Mouse (Mus musculus): ENCODE measurements around the gene Slc2a12. TPM values are rescaled to one million over a fixed set of nuclear protein-coding genes. Genes with fewer than 3 reads are reported as not detected.

Slc2a12 gene
- polyA plus RNA-seq, 1 experiment from 2014 or later, result 3.2 TPM

DNA sequence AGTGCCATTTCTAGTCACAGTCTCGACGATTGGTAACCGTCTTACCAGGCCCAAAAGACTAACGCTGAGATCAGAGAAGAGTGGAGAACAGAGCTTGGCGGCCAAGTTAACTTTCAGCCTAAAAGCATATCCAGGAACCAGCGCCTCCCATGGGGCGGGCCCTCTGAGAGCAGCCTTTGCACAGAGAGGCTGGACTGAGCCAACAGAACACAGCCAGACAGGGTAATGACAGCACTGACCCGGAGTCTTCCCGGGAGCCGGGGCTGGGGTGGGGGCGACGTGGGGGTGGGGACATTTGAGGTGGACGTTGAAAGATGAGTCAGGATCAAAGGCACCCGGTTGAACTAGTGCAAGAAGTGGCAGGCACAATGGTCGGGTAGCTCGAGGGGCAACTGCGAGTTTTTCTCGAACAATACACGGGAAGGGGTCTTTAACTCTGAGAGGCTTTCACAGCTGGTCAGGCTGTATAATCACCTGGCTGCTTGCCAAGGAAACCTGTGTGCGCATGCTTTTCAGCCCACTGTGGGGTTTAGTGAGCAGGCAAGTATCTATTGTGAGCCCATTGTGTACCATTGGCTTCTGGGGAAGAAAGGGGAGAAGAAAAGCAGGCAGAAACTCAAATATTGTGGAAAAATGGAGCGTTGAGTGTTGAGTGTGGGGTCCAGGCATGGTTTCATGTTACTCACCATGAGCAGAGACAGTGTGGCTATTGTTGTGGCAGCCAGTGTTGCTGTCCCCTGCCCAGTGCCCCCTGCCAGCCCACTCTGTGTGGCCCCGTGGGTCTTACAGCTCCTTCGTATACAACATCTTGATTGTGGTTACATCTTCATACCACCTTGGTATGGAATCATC is 13.9 kb downstream of the Slc2a12 start:
- ATAC-seq (no peak; the same call in 1 of the 2 replicates), DNase-seq (ENCODE audit: low spot score) (no peak)
- H3K4me2 ChIP-seq (replicated peaks; ENCODE audit: low read depth, low read length), result peak overlapping the region; percentile 36; the same call in 1 of the 2 replicates
- no peaks in the 10 kb centered on the region for H3K9me3 ChIP-seq (ENCODE audit: low read length)
- 0 out of 2 replicates have a peak, but pooled peaks cover 2% of the 10 kb centered on the region for H3K4me1 ChIP-seq (ENCODE audit: insufficient read depth, low read depth, low read length)
- H3K4me3 ChIP-seq (ENCODE audit: low read depth, low read length), result no peak overlapping the region
- no peak overlapping the region for H3K9ac ChIP-seq (replicated peaks; ENCODE audit: low read depth)
- H3K27me3 ChIP-seq (replicated peaks; ENCODE audit: insufficient read depth, low read length), result no peaks in the 10 kb centered on the region
- H3K36me3 ChIP-seq (ENCODE audit: insufficient read depth, low read length), result no peaks in the 10 kb centered on the region
- no peak for TF ChIP-seq CTCF (IDR thresholded peaks at IDR 0.05)
- no peak for TF ChIP-seq EP300 (IDR thresholded peaks at IDR 0.05)
- H3K27ac ChIP-seq (ENCODE audit: low read length), result no peak overlapping the region
- 24% methylated on average over 23 of the region's 23 CpGs for WGBS

DNA sequence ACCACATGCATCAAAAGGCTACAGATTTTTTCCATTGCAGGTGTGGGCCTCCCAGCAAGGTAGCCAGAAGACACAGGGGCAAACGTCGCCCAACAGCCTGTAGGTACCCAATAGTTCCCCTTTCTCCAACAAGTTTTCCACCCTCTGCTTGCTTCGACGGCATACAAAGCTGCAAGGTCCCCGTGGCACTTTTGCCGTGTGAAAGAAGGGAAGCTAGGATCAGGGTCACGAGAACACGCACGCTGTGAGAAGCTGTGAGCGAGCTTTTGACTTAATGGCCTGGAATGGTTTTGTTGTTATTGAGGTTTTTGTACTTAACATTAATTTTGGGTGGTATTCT is 14.5 kb downstream of the Slc2a12 start:
- H3K27me3 ChIP-seq (replicated peaks; ENCODE audit: insufficient read depth, low read length), result no peaks in the 10 kb centered on the region
- ATAC-seq (no peak), DNase-seq (ENCODE audit: low spot score) (no peak)
- H3K4me1 ChIP-seq (ENCODE audit: insufficient read depth, low read depth, low read length), result 0 out of 2 replicates have a peak, but pooled peaks cover 2% of the 10 kb centered on the region
- no peak overlapping the region for H3K4me3 ChIP-seq (ENCODE audit: low read depth, low read length)
- TF ChIP-seq CTCF (IDR thresholded peaks at IDR 0.05), result no peak
- no peak for TF ChIP-seq EP300 (IDR thresholded peaks at IDR 0.05)
- no peak overlapping the region for H3K27ac ChIP-seq (ENCODE audit: low read length)
- H3K4me2 ChIP-seq (replicated peaks; ENCODE audit: low read depth, low read length), result no peak overlapping the region
- WGBS, result 82% methylated on average over 10 of the region's 10 CpGs
- H3K36me3 ChIP-seq (ENCODE audit: insufficient read depth, low read length), result no peaks in the 10 kb centered on the region
- H3K9ac ChIP-seq (replicated peaks; ENCODE audit: low read depth), result no peak overlapping the region
- no peaks in the 10 kb centered on the region for H3K9me3 ChIP-seq (ENCODE audit: low read length)

DNA sequence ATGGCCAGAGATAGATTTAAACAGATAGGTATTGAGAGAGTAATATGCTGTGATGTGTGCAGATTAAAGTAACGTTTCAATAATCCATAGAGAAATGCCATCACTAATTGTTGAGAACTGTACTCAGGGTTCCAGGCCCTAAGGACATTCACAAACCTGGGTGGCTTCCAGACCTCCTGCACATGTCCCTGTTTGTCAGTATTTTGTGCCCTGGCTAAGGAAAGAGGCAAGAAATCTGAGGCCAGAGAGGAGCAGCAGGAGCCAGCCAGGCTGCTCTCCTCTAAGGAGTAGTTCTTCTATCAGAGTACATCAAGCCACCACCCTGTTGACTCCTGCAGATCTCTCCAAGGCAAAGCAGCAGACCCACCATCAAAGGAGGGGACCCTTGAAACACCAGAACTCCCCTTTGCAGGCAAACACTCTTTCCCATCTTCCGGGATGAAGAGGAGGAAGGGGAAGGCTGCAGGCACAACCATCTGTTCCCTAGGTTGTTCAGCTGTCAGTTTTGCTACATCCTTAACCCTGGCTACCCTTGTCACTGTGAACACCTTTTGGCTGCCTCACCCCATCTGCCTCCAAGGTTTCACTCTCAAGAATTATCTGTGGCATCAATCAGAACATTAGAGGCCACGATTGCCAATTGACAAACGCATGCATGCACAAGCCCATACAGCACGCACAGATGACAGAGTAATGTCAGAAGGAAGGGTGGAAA is 15.6 kb downstream of the Slc2a12 start:
- TF ChIP-seq EP300 (IDR thresholded peaks at IDR 0.05), result no peak
- TF ChIP-seq CTCF (IDR thresholded peaks at IDR 0.05), result no peak
- no peak overlapping the region for H3K27ac ChIP-seq (ENCODE audit: low read length)
- H3K9me3 ChIP-seq (ENCODE audit: low read length), result no peaks in the 10 kb centered on the region
- 0 out of 2 replicates have a peak, but pooled peaks cover 2% of the 10 kb centered on the region for H3K4me1 ChIP-seq (ENCODE audit: insufficient read depth, low read depth, low read length)
- H3K4me2 ChIP-seq (replicated peaks; ENCODE audit: low read depth, low read length), result no peak overlapping the region
- DNase-seq (ENCODE audit: low spot score) (no peak), ATAC-seq (no peak)
- H3K27me3 ChIP-seq (replicated peaks; ENCODE audit: insufficient read depth, low read length), result no peaks in the 10 kb centered on the region
- H3K9ac ChIP-seq (replicated peaks; ENCODE audit: low read depth), result no peak overlapping the region
- H3K36me3 ChIP-seq (ENCODE audit: insufficient read depth, low read length), result no peaks in the 10 kb centered on the region
- no peak overlapping the region for H3K4me3 ChIP-seq (ENCODE audit: low read depth, low read length)
- WGBS, result 87% methylated on average over 5 of the region's 5 CpGs

DNA sequence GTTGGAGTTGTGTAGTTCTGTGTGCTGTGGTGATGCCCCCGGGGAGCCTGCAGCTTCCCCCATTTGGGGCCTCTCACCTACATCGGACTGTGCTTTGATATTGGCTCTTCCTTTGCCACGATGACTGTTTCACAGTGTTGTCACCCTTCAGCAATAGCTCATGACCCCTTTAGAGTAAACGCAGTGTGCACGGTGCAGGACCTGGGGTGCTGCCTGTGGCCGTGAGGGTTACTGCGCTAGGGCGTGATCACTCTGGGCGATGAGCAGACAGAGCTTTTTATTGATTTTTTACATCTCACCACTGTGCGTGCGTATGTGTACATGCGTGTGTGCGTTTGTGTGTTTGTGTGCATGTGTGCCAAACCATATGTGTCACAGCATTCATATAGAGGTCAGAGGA is 23.7 kb downstream of the Slc2a12 start:
- Histone ChIP-seq H3K9ac (replicated peaks; ENCODE audit: low read depth) (no peak overlapping the region), H3K27me3 (replicated peaks; ENCODE audit: insufficient read depth, low read length) (no peaks in the 10 kb centered on the region), H3K9me3 (ENCODE audit: low read length) (no peaks in the 10 kb centered on the region), H3K4me1 (ENCODE audit: insufficient read depth, low read depth, low read length) (no peaks in the 10 kb centered on the region), H3K27ac (ENCODE audit: low read length) (no peak overlapping the region), H3K4me3 (ENCODE audit: low read depth, low read length) (no peak overlapping the region), H3K36me3 (ENCODE audit: insufficient read depth, low read length) (no peaks in the 10 kb centered on the region), H3K4me2 (replicated peaks; ENCODE audit: low read depth, low read length) (no peak overlapping the region)
- TF ChIP-seq CTCF (IDR thresholded peaks at IDR 0.05) (no peak), EP300 (IDR thresholded peaks at IDR 0.05) (no peak)
- 78% methylated on average over 13 of the region's 13 CpGs for WGBS
- ATAC-seq (no peak), DNase-seq (ENCODE audit: low spot score) (no peak)

DNA sequence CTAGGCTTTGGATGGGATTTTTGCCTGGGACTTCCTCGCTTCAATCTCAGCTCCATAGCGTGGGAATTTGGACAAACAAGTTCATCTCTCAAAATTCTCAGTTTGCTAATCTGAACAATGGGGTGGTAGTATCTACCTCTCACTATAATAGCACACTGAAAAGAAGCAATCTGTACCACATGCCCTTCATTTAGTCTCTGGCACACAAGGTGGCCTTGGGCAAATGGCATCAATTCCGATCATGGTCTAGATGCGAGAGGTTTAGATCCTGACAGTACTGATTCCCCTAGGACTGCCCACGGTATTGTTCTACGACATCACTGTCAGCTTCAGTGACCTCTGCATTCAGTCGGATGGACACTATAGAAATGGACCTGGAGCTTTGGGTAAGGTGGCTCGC is 29.4 kb downstream of the Slc2a12 start:
- DNase-seq (ENCODE audit: low spot score) (no peak), ATAC-seq (no peak)
- H3K27ac ChIP-seq (ENCODE audit: low read length), result no peak overlapping the region
- no peaks in the 10 kb centered on the region for H3K27me3 ChIP-seq (replicated peaks; ENCODE audit: insufficient read depth, low read length)
- H3K36me3 ChIP-seq (ENCODE audit: insufficient read depth, low read length), result no peaks in the 10 kb centered on the region
- no peaks in the 10 kb centered on the region for H3K4me1 ChIP-seq (ENCODE audit: insufficient read depth, low read depth, low read length)
- TF ChIP-seq CTCF (IDR thresholded peaks at IDR 0.05), result no peak
- TF ChIP-seq EP300 (IDR thresholded peaks at IDR 0.05), result no peak
- no peak overlapping the region for H3K4me2 ChIP-seq (replicated peaks; ENCODE audit: low read depth, low read length)
- H3K9me3 ChIP-seq (ENCODE audit: low read length), result peaks cover 4% of the 10 kb centered on the region; the same call in 1 of the 2 replicates
- WGBS, result 92% methylated on average over 8 of the region's 8 CpGs
- H3K9ac ChIP-seq (replicated peaks; ENCODE audit: low read depth), result no peak overlapping the region
- no peak overlapping the region for H3K4me3 ChIP-seq (ENCODE audit: low read depth, low read length)

DNA sequence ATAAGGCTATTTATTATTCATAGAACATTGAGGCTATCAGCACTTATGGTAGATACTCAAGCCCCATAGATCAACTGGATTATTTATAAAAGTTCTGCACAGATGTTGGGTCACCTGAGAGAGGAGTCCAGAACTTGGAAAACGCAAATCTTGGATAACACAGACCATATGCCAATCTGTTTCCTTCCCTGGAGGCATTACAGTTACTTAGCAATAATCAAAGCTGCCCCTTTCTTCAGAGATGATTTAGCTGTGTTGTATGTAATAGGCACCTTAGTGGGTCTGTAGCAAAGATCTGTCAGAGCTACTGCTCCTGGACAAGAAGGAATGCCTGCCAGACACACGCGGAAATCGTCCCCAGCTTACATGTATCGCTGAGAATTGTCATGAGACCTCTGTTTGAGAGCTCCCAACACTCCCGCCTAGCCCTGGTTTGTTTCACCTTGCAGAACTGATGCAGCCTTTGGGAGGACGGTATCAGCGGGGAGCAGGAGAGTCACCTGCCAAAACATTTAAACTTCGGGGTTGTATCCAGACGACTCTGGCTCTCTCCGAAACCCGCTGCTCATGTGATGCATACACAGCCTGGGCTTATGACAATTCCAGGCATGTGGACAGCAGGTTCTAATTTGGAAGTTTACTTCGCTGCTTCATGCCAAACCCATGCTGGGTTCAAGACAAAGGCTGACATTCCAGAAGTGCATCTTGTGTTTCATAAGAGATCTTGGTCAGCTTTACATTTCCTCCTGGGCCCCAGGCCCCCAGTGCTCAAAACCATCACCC is 31.2 kb downstream of the Slc2a12 start:
- Histone ChIP-seq H3K9me3 (ENCODE audit: low read length) (peaks cover 4% of the 10 kb centered on the region; the same call in 1 of the 2 replicates), H3K27me3 (replicated peaks; ENCODE audit: insufficient read depth, low read length) (no peaks in the 10 kb centered on the region), H3K4me2 (replicated peaks; ENCODE audit: low read depth, low read length) (no peak overlapping the region), H3K27ac (ENCODE audit: low read length) (no peak overlapping the region), H3K4me3 (ENCODE audit: low read depth, low read length) (no peak overlapping the region), H3K4me1 (ENCODE audit: insufficient read depth, low read depth, low read length) (no peaks in the 10 kb centered on the region), H3K9ac (replicated peaks; ENCODE audit: low read depth) (no peak overlapping the region), H3K36me3 (ENCODE audit: insufficient read depth, low read length) (no peaks in the 10 kb centered on the region)
- TF ChIP-seq EP300 (IDR thresholded peaks at IDR 0.05) (no peak), CTCF (IDR thresholded peaks at IDR 0.05) (no peak)
- 78% methylated on average over 13 of the region's 13 CpGs for WGBS
- no peak for DNase-seq (ENCODE audit: low spot score)
- no peak for ATAC-seq

Data from lung, postnatal 0 days (tissue).